Mouse (Mus musculus): ENCODE data around the gene Gstm7. TPM values are rescaled to one million over a fixed set of nuclear protein-coding genes. Genes with fewer than 3 reads are reported as not detected.

Gene Gstm7
- total RNA-seq, 2 experiments from 2014 or later = 9.5 to 25.7 TPM

DNA sequence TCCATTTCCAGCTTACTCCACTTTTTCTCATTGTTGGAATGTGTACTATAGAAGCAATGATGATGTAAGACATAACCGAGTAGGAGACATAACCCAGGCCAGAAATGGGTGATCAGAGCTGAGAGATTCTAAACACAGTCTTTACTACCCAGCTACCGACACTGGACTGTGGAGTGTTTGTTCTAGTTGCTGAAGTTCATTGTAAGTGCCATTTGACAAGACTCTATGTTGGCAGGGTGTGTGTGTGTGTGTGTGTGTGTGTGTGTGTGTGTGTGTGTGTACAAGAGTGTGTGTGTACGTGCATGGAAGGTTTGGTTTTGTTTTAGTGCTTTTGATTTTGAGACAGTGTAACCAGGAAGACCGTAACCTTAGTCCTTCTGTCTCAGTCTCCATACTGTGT, 1.9 kb downstream of the Gstm7 start:
- intact Hi-C loops (cut with DNase I) = loop anchor here (5.0 kb wide), 2 partner anchors 118 to 218 kb away; partner anchors contain the start of gene Gnai3
- TF ChIP-seq CTCF (IDR thresholded peaks at IDR 0.05) = no peak
- DNase-seq = no peak
- H3K27ac ChIP-seq = no peak overlapping the region
- no peak overlapping the region for H3K4me3 ChIP-seq

GRCm38 (mm10) chr3:107929243-107929642, 2.4 kb downstream of the Gstm7 start:
- intact Hi-C loops (cut with DNase I) = no loop called here
- no peak for TF ChIP-seq CTCF (IDR thresholded peaks at IDR 0.05)
- H3K4me3 ChIP-seq = no peak overlapping the region
- no peak overlapping the region for H3K27ac ChIP-seq
- no peak for DNase-seq

- DNase-seq = no peak
- intact Hi-C loops (cut with DNase I) = no loop called here
- TF ChIP-seq CTCF (IDR thresholded peaks at IDR 0.05) = no peak
- Histone ChIP-seq H3K4me3 (no peak overlapping the region), H3K27ac (no peak overlapping the region)
Measured at GRCm38 (mm10) chr3:107928691-107929090, 2.9 kb downstream of the Gstm7 start.

DNA sequence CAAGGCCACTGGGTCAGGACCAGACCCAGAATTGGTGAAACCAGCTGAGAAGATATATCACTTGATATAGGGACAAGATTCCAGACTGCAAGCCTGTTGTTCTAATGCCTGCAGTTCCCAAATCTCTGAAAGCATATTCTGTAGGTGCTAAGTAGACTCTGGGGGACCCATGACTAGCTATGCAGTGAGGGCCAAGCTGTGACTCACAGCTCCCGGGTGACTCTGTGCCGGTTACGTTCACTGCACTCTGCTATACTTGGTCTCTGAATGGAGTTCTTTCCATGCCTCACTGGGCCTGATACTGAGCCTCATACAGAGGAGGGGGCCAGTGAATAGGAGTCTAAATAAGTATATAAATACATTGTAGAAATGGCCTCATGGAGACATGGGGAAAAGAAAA, 3.8 kb downstream of the Gstm7 start:
- intact Hi-C loops (cut with DNase I) = no loop called here
- H3K27ac ChIP-seq = no peak overlapping the region
- no peak overlapping the region for H3K4me3 ChIP-seq
- no peak for DNase-seq
- TF ChIP-seq CTCF (IDR thresholded peaks at IDR 0.05) = no peak

GRCm38 (mm10) chr3:107925335-107925734, 6.3 kb downstream of the Gstm7 start:
- no peak for TF ChIP-seq CTCF (IDR thresholded peaks at IDR 0.05)
- no peak overlapping the region for H3K4me3 ChIP-seq
- DNase-seq = no peak
- intact Hi-C loops (cut with DNase I) = no loop called here
- no peak overlapping the region for H3K27ac ChIP-seq

- no peak for TF ChIP-seq CTCF (IDR thresholded peaks at IDR 0.05)
- intact Hi-C loops (cut with DNase I) = no loop called here
- Histone ChIP-seq H3K4me3 (no peak overlapping the region), H3K27ac (no peak overlapping the region)
- DNase-seq = no peak
Measured at GRCm38 (mm10) chr3:107920348-107920747, 11.3 kb downstream of the Gstm7 start.

GRCm38 (mm10) chr3:107917783-107918408, 13.7 kb downstream of the Gstm7 start:
- TF ChIP-seq CTCF (IDR thresholded peaks at IDR 0.05) = peak; percentile 88
- Histone ChIP-seq H3K27ac (no peak overlapping the region), H3K4me3 (no peak overlapping the region)
- peak; percentile 48 for DNase-seq
- intact Hi-C loops (cut with DNase I) = loop anchor here (1.0 to 5.0 kb wide), 2 partner anchors 51 to 221 kb away; partner anchors contain the start of gene Ahcyl1

DNA sequence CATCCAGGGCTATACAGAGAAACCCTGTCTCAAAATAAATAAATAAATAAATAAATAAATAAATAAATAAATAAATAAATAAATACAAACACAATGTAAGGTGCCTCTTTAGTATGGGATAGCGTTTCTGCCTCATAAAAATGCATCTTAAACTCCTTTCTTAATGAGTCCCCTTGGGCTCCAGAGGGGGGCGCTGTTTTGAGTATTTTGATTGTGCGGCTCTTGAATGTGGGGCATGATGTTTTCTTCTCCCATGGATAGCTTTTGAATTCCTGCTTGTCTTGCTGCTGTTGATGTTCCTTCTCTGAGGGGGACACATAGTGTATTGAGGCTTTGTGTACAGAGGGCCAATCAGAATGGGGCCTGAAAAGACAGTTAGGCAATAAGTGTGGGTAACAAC, 14.5 kb downstream of the Gstm7 start:
- peak; percentile 53 for TF ChIP-seq CTCF (IDR thresholded peaks at IDR 0.05)
- no peak overlapping the region for H3K4me3 ChIP-seq
- no peak for DNase-seq
- H3K27ac ChIP-seq = no peak overlapping the region
- intact Hi-C loops (cut with DNase I) = loop anchor here (5.0 kb wide), 1 partner anchor 220 kb away; the partner anchor contains the start of gene Ahcyl1

DNA sequence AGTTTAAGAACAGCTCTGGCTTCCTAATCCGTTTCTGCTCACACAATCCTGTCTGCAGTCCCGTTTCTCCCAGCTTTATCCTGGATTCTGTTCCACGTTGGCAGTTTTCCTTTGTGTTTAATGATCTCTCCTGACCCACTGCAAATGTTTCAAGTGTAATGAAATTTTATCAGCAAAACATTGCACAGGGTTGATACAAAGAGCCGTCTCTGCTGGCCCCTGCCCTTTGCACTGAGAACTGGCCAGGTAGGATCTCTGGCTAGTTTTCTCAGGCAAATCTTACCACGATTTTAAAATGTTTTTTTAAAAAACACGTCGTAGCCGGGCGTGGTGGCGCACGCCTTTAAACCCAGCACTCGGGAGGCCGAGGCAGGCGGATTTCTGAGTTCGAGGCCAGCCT, 14.9 kb downstream of the Gstm7 start:
- H3K27ac ChIP-seq = no peak overlapping the region
- H3K4me3 ChIP-seq = no peak overlapping the region
- DNase-seq = no peak
- intact Hi-C loops (cut with DNase I) = loop anchor here (5.0 kb wide), 1 partner anchor 219 kb away; the partner anchor contains the start of gene Ahcyl1
- no peak for TF ChIP-seq CTCF (IDR thresholded peaks at IDR 0.05)

- no peak for DNase-seq
- H3K4me3 ChIP-seq = no peak overlapping the region
- no peak overlapping the region for H3K27ac ChIP-seq
- no peak for TF ChIP-seq CTCF (IDR thresholded peaks at IDR 0.05)
- intact Hi-C loops (cut with DNase I) = no loop called here
Measured at GRCm38 (mm10) chr3:107905942-107906341, 25.7 kb downstream of the Gstm7 start.

DNA sequence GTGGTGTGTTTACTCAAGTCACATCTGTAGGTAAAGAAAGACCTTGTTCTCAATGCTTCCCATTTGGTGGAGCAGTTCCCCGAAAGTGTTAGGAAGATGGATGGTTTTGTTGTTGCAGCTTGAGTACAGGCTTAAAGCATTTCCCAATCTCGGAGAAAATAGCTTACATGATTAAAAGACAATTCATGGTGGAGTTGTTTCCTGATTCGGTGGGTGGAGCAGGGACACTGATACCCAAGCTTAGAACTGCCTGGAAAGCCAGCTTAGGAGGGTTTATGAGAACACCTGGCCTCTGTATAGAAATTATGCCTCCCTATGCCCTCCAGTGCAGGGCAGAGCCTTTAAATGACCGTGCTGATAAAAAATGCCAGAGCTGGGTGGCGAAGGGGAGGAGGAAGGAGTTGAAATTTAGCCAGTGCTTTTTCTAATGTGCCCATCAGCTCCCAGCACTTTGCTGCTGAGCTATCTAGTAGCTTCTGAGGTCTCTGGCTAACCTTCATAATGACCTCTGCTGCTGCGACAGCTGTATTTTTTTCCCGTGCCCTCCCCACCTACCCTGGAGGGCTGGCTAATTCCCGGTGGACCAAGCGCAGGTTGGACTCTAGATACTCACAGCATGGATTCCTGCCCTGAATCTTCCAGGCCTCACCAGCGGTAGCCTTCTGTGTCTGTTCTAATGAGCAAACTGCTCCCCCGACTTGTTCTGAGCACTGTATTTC, 30.5 kb downstream of the Gstm7 start:
- no peak overlapping the region for H3K27ac ChIP-seq
- intact Hi-C loops (cut with DNase I) = no loop called here
- H3K4me3 ChIP-seq = no peak overlapping the region
- no peak for DNase-seq
- no peak for TF ChIP-seq CTCF (IDR thresholded peaks at IDR 0.05)

GRCm38 (mm10) chr3:107898691-107899090, 32.9 kb downstream of the Gstm7 start:
- no peak for TF ChIP-seq CTCF (IDR thresholded peaks at IDR 0.05)
- Histone ChIP-seq H3K4me3 (no peak overlapping the region), H3K27ac (no peak overlapping the region)
- intact Hi-C loops (cut with DNase I) = no loop called here
- DNase-seq = no peak

GRCm38 (mm10) chr3:107895720-107896569, 35.7 kb downstream of the Gstm7 start, which contains the start of gene Gstm5:
Gstm5 (plus strand) TSS chr3:107895821.
- H3K27ac ChIP-seq = peak within 1 kb of the TSS; percentile 93
- TF ChIP-seq CTCF (IDR thresholded peaks at IDR 0.05) = no peak
- peak within 1 kb of the TSS; percentile 96 for H3K4me3 ChIP-seq
- DNase-seq = peak; percentile 92
- intact Hi-C loops (cut with DNase I) = no loop called here
